Mouse (Mus musculus): ENCODE results near the gene Smndc1. TPM values are rescaled to one million over a fixed set of nuclear protein-coding genes. Genes with fewer than 3 reads are reported as not detected.

Gene Smndc1
- total RNA-seq (2017): 33.6 and 45.9 TPM in 2 replicates

GRCm38 (mm10) chr19:53390495-53391007 lies at the start of gene Smndc1:
Smndc1 (minus strand) TSS chr19:53390578.
- peak; percentile 95 for ATAC-seq (replicated peaks; ENCODE audit: low read depth, poor library complexity, severe bottlenecking)

- ATAC-seq (replicated peaks; ENCODE audit: low read depth, poor library complexity, severe bottlenecking): no peak
These were observed 49.0 kb upstream of the Smndc1 start for GRCm38 (mm10) chr19:53439340-53439739.

- ATAC-seq (replicated peaks; ENCODE audit: low read depth, poor library complexity, severe bottlenecking): no peak
These were observed 47.6 kb upstream of the Smndc1 start for GRCm38 (mm10) chr19:53437991-53438390.

- ATAC-seq (replicated peaks; ENCODE audit: low read depth, poor library complexity, severe bottlenecking): no peak
These were observed 47.1 kb upstream of the Smndc1 start for GRCm38 (mm10) chr19:53437311-53437958.

- ATAC-seq (replicated peaks; ENCODE audit: low read depth, poor library complexity, severe bottlenecking): 0 out of 2 replicates have a peak, but pooled peaks have one; percentile 36
These were observed 43.7 kb upstream of the Smndc1 start for GRCm38 (mm10) chr19:53433949-53434689.

- ATAC-seq (replicated peaks; ENCODE audit: low read depth, poor library complexity, severe bottlenecking): no peak
These were observed 40.6 kb upstream of the Smndc1 start for GRCm38 (mm10) chr19:53431003-53431402.

- ATAC-seq (replicated peaks; ENCODE audit: low read depth, poor library complexity, severe bottlenecking): no peak
These were observed 40.0 kb upstream of the Smndc1 start for GRCm38 (mm10) chr19:53430356-53430755.

- no peak for ATAC-seq (replicated peaks; ENCODE audit: low read depth, poor library complexity, severe bottlenecking)
These were observed 37.4 kb upstream of the Smndc1 start for GRCm38 (mm10) chr19:53427817-53428216.

- ATAC-seq (replicated peaks; ENCODE audit: low read depth, poor library complexity, severe bottlenecking): no peak
These were observed 37.0 kb upstream of the Smndc1 start for GRCm38 (mm10) chr19:53427346-53427745.

- no peak for ATAC-seq (replicated peaks; ENCODE audit: low read depth, poor library complexity, severe bottlenecking)
These were observed 35.4 kb upstream of the Smndc1 start for GRCm38 (mm10) chr19:53425824-53426223.

- ATAC-seq (replicated peaks; ENCODE audit: low read depth, poor library complexity, severe bottlenecking): peak; percentile 60
These were observed 34.3 kb upstream of the Smndc1 start for GRCm38 (mm10) chr19:53424629-53425028.

GRCm38 (mm10) chr19:53423816-53424465 lies 33.6 kb upstream of the Smndc1 start:
- ATAC-seq (replicated peaks; ENCODE audit: low read depth, poor library complexity, severe bottlenecking): no peak

- peak; percentile 15 for ATAC-seq (replicated peaks; ENCODE audit: low read depth, poor library complexity, severe bottlenecking)
These were observed 33.0 kb upstream of the Smndc1 start for GRCm38 (mm10) chr19:53423341-53423753.

- ATAC-seq (replicated peaks; ENCODE audit: low read depth, poor library complexity, severe bottlenecking): no peak
These were observed 32.3 kb upstream of the Smndc1 start for GRCm38 (mm10) chr19:53422358-53423308.

- ATAC-seq (replicated peaks; ENCODE audit: low read depth, poor library complexity, severe bottlenecking): peak; percentile 3; the same call in 1 of the 2 replicates
These were observed 31.3 kb upstream of the Smndc1 start for GRCm38 (mm10) chr19:53421583-53422188.

- ATAC-seq (replicated peaks; ENCODE audit: low read depth, poor library complexity, severe bottlenecking): peak; percentile 59
These were observed 30.7 kb upstream of the Smndc1 start for GRCm38 (mm10) chr19:53420924-53421582.

- ATAC-seq (replicated peaks; ENCODE audit: low read depth, poor library complexity, severe bottlenecking): no peak
These were observed 29.5 kb upstream of the Smndc1 start for GRCm38 (mm10) chr19:53419834-53420233.

- ATAC-seq (replicated peaks; ENCODE audit: low read depth, poor library complexity, severe bottlenecking): no peak
These were observed 24.8 kb upstream of the Smndc1 start for GRCm38 (mm10) chr19:53415198-53415597.

- peak; percentile 55 for ATAC-seq (replicated peaks; ENCODE audit: low read depth, poor library complexity, severe bottlenecking)
These were observed 24.3 kb upstream of the Smndc1 start for GRCm38 (mm10) chr19:53414650-53415049.
